Mouse (Mus musculus) c-Kit-positive CD71-positive TER-119-negative erythroid progenitor cells, embryonic 14.5 days (primary cell): ENCODE data around the gene N4bp2.
"Not testable (repeated sequence)": the region's sequence is repeated elsewhere in the genome, so short reads cannot be mapped to it uniquely, and the experiment has no call there.

Experiments
- DNase-seq: peaks from one replicate; pipeline ENCODE4 v3.0.0-alpha.2; 2013; ENCODE audit warnings: low read depth

N4bp2 gene

GRCm38 (mm10) chr5:65763088-65763915, at the start of gene N4bp2:
TSS of gene N4bp2 (plus strand) at chr5:65763521.
- DNase-seq = peak; percentile 36

DNA sequence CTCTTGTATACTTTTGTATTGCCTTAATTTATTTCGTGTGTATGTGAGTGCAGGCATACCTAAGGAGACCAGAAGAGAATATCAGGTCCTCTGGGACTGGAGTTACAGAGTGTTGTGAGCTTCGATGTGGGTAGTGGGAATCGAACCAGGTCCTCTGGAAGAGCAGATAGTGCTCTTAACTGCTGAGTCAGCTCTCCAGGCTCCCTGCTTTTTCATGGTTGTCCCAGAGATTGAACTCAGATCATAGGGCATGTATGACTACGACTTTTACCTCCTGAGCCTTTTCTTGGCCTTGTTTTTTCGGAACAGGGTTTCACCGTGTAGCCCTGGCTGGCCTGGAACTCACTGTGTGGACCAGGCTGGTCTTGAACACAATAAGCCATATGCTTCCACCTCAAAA, 48.2 kb upstream of the N4bp2 start:
- no peak for DNase-seq

DNA sequence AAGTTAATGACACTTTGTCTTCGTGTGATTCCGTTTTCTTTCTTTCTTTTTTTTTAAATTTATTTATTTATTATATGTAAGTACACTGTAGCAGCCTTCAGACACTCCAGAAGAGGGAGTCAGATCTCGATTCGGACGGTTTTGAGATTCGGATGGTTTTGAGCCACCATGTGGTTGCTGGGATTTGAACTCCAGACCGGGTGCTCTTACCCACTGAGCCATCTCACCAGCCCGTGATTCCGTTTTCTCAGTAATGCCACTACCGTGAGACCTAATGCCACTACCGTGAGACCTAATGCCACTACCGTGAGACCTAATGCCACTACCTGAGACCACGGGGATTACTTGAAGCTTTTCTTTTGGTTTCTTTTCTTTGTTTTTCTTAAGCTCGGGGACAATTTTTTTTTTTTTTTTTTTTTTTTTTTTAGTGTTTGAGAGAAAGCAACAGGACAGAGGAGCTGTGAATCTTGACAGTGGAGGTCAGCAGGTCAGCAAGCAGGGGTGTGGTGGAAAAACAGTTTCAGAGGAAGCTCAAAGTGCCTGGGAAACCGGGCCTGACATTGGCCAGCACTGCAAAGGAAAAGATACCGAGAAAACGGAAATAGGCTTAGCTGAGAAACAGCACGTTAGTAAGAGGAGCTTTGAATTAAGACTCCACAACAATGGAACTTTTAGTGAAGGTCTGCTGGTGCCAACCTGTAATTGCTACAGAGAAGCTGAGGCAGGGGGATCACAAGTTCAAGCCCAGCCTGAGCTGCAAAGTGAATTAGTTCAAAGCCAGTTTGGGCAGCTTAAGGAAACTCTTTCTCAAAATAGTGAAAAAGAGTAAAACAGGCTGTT, 46.0 kb upstream of the N4bp2 start:
- DNase-seq = no peak

DNA sequence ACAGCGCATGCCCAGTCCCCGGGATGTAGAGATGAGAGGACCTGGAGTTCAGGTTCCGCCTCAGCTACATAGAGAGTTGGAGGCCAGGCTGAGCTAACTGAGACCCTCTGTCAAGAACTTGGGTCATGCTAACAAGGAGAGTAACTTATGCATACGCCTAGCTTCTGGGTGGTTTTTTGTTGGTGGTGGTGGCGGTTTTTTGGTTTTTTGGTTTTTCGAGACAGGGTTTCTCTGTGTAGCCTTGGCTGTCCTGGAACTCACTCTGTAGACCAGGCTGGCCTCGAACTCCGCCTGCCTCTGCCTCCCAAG, 45.5 kb upstream of the N4bp2 start:
- not testable (repeated sequence) for DNase-seq

- peak; percentile 81 for DNase-seq
These were observed 45.0 kb upstream of the N4bp2 start for GRCm38 (mm10) chr5:65718368-65718767.

DNA sequence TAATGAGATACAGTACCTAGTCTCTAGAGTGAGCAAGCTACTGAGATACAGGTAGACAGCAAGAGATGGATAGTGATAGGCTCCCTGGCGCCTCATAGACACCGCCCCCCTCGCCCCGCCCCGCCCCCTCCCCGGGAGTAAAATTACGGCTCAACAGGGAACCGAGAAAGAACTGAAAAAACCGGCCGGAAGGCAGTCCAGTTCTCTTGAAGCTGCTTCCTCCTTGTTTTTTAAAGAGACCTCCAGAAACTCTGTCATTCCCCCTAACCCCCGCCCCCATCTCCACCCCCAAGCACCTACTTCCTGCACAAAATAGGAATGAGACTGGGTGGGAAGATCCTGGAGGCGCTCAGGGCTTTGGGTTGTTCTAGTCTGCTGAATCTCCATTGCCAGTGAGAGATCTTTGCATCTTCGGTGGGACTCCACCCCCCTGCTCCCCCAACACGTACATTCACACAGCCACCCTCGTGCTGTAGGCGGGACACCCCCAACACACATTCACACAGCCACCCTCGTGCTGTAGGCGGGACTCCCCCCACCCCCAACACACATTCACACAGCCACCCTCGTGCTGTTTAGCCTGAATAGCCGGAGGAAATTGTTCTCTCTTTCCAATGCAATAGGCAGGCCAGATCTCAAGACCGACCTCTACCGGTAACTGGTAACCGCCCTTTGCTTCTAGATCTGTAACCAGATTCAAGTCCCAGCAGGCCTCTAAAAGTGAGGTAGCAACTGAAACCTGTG, 38.8 kb upstream of the N4bp2 start:
- DNase-seq = peak; percentile 59

- DNase-seq = peak; percentile 92
These were observed 31.9 kb upstream of the N4bp2 start for GRCm38 (mm10) chr5:65731173-65732007.

- no peak for DNase-seq
These were observed 27.7 kb upstream of the N4bp2 start for GRCm38 (mm10) chr5:65735601-65736000.

GRCm38 (mm10) chr5:65739366-65739765, 24.0 kb upstream of the N4bp2 start:
- DNase-seq = no peak

GRCm38 (mm10) chr5:65746908-65747307, 16.4 kb upstream of the N4bp2 start:
- DNase-seq = no peak

- DNase-seq = no peak
These were observed 14.9 kb upstream of the N4bp2 start for GRCm38 (mm10) chr5:65748386-65748785.

DNA sequence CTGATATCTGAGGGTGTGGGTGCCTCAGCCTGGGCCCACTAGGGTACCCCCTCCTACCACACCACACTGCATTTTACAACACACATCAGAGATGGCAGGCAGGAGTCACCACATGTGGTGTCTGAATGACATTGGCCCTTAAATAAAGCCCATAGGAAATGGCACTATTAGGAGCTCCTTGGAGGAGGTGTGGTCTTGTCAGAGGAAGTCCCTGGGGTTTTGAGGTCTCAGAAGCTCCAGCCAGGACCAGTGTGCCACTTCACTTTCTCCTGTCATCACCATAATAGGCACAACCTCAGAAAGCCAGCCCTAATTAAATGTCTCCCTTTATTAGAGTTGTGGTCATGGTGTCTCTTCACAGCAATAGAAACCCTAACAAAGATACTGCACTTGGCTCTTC, 14.4 kb upstream of the N4bp2 start:
- no peak for DNase-seq

DNA sequence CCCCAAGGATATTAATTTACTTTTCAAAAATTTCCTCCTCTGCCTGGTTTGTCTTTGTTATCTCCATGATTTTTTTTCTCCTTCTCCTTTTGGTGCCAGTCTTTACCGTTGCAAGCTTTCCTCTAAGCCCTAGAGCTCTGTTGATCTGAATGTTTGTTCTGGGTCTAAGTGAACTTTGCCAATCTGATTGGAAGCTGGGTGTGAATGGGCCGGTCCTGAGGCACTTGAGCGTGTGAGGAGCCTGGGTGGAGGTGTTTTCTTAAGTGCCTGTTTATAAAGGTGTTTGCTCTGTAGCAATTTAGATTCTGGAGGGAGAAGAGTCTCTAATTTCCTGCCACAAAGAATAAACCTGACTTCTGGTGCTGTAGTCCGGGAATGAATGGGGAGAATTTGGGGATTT, 11.3 kb upstream of the N4bp2 start:
- no peak for DNase-seq

- DNase-seq = no peak
These were observed 7.5 kb upstream of the N4bp2 start for GRCm38 (mm10) chr5:65755859-65756258.

DNA sequence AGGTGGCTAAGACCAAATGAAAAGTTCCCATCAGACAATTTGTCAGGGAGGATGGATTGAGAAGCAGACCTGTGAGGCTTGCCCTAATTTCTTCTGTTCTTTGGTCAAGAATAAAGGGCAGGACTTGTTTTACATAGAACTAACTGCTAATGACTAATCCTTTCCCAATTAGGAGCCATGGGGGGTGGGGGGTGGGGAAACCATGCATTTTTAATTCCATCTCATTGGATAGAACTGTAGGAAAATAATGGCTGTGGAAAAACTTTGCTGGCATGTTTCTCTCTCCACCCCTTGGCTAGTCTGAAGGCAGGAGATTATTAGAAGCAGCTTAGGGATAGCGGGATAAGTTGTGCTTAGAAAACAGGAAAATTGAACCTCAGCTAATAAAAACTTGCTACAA, 6.2 kb upstream of the N4bp2 start:
- DNase-seq = no peak

DNA sequence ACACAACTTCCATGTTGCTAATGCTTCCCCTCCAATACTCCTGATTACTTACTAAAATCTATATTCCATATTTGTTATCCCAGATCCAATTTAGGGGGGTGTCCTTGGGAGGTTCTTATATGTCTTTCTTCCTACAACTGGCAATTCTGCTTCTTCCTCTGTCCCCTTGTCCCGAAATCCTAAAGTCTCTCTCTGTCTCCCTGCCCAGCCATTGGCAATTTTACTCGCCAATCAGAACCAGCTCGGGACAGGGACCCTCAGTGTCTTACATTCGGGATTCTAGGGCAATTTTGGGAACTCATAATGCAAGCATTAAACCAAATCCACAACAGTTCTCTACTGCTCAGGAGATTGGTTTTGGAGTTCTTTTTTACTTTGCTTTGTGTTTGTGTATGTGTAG, 3.3 kb upstream of the N4bp2 start:
- DNase-seq = no peak

DNA sequence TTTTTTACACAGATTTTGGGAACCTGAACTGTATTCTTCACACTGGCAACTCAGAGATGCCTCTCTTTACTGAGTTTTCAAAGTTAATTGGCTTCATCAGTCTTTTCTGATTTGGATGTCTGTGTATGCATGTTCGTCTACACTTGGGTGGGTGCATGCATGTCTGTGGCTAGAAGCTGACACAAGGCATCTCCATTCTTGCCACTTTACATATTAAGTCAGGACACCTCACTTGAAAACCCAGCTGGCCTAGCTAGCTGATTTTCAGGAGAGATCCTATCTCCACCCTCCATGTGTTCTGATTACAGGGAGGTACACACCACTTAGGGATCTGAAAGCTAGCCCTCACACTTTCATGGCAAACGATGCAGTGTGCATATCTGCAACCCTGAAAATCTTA, 2.7 kb upstream of the N4bp2 start:
- no peak for DNase-seq

GRCm38 (mm10) chr5:65761020-65761419, 2.3 kb upstream of the N4bp2 start:
- peak; percentile 52 for DNase-seq

DNA sequence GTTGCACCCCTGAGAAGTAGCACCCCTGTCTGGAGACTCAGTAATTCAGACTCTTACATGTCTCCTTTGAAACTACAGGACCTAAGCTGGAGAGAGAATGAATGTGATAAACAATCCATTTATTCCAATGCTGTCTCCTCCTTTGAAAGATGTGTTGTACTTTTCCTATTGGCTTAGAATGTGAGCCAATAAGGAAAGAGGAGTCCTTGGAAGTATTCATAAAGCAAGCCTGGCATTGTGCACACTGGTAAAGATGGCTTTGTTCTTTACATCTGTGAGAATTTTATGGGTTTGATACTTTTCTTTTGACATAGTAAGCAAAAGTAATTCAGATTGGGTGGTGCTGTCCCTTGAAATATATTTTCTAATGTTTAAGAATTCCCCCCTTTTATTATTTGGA, 1.4 kb upstream of the N4bp2 start:
- DNase-seq = peak; percentile 55

- DNase-seq = peak; percentile 34
These were observed 635 bp upstream of the N4bp2 start for GRCm38 (mm10) chr5:65762686-65763085.

- DNase-seq = peak; percentile 50
These were observed 830 bp downstream of the N4bp2 start for GRCm38 (mm10) chr5:65763916-65764785.
